Mouse (Mus musculus): Measurements from ENCODE around the gene Mrpl28.
"Not testable (repeated sequence)": the region's sequence is repeated elsewhere in the genome, so short reads cannot be mapped to it uniquely, and the experiment has no call there.

Gene Mrpl28

DNA sequence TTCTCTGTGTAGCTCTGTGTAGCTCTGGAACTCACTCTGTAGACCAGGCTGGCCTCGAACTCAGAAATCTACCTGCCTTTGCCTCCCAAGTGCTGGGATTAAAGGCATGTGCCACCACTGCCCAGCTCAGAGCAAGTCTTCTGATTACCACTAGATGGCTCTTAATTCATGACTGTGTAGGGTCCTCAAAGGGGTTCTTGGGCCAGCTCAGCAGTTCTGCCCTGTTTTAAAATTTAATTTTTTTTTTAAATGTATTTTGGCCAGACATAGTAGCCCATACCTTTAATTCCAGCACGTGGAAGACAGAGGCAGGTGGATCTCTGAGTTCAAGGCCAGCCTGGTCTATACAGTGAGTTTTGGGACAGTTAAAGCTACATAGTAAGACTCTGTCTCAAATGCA, 51.9 kb downstream of the Mrpl28 start:
- not testable (repeated sequence) for DNase-seq (ENCODE audit: inconsistent ontology term)
